Mouse (Mus musculus): Measurements from ENCODE around the gene Mef2b. TPM values are rescaled to one million over a fixed set of nuclear protein-coding genes. Genes with fewer than 3 reads are reported as not detected.

Mef2b gene
- 5.2 TPM for total RNA-seq (2023)

DNA sequence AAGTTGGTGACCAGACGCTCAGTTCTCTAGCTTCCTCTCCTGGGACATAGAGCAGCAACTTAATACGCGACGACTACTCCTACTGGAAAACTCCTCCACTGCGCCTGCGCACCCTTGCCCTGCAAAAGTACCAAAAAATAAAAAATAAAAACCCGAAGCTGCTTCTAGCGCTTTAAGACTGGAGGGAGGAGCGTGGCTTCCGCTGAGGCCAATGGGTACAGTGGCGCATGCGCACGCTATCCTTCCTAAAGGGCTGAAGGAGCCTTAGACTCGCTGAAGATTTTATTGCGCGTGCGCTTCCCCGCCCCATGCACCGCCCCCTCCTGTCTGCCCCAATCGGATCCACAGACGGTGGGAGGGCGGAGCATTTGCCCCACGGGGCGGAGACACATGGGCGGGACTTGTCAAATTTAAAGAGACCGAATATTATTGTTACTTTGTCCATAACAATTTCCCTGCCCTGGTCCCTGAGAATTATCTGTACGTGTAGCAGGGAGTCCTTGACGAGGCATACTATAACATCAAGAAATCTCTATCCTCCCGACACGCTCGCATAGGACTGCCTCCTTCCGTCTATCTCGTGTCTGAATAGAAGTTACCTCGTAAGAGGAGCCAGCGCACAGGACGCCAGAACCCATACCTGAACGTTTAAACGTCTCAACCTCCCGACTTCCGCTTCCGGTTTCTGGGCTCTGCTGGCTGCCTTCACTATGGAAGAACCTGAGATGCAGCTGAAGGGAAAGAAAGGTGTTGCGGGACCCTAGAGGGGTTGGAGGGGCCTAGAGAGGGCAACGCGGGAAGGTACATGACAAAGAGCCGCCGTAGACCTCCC lies at the start of gene Mef2b, which contains the start of the genes Rfxank and Borcs8:
Gene Mef2b, plus strand, starts transcription at position 686 of the 832 bp plus-strand sequence.
Gene Rfxank, minus strand, starts transcription at position 129 of the 832 bp plus-strand sequence.
Gene Borcs8, plus strand, starts transcription at position 474 of the 832 bp plus-strand sequence.

DNA sequence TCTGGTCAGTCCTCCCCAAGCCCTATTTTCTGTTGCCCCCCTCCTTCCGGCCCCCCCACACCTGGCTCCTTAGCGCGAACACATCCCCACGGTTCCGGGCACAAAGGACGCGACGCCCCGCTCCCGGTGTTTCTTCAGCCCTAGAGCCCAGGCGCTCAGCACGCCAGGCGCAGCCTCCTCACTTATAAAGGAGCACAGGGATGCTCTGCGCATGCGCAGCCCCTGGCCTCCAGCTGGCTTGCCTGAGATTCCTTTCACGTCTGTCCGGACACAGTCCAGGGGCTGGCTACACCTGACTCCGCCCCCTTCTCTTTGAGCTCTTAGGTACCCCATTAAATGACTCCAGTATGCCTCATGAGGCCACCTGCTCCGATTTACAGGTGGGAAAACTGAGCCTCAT lies 18.8 kb upstream of the Mef2b start, which contains the start of gene Ncan:
Gene Ncan, minus strand, starts transcription at position 207 of the 400 bp plus-strand sequence.

DNA sequence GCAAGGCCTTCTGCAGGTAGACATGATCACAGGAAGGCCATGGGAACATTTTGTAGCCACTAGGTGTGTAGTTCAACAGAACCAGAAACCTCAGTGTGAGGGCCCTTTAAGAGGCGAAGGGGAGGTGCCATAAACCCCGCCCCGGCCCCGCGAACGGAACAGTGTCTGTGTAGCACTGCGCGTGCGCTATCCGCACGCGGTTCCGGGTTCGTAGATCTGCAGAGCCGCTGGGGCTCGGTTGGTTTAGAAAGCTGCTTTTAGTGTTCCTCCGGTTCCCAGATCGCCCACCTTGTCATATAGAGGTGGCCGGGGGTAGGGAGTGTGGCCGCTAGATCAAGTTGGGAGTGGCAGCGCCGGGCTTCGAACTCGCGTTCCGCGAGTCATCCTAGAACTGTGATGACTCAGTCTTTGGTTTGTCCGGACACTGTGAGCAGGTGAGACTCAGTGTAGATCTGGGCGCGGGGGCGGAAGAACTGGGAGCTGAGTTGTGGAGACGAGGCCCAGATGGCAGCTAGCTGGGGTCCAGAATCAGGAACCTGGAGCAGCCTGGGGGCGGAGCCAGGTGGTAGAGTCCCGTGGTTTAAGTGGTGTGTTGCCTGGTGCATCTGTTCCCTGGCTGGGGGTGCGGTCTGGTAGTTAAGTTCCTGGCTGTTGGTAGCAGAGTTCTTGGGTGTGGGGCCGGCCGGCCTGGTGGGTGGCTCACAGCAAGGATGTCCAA lies 8.2 kb upstream of the Mef2b start, which contains the start of gene Nr2c2ap:
Gene Nr2c2ap, plus strand, starts transcription at position 168 of the 718 bp plus-strand sequence.

DNA sequence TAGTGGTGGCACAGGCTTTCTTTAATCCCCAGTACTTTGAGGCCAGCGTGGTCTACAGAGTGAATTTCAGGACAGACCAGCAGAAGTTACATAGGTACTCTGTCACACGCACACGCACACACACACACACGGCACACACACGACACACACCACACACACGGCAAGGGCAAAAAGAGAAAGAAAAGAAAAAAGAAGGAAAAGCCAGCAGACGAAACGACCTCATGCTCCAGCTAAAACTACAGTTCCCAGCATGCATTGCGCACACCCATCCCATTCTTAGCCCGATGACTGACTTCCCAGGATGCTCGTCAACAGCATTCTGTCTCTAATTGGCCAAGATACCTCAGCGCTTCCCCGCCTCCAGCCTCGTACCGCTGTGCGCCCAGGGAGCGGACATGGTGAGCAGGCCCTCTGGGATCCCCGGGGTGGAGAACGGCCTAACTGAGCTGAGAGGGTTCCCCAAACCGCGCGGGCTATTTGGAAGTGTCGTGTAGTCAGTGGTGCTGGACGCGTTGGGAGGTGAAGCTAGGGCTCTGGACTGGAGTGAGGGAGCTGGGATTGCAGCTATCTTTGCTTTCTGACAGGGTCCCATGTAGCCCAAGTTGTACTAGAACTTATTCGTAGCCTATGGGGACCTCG lies 32.7 kb downstream of the Mef2b start, which contains the start of gene Tmem161a:
Gene Tmem161a, plus strand, starts transcription at position 314 of the 639 bp plus-strand sequence.

DNA sequence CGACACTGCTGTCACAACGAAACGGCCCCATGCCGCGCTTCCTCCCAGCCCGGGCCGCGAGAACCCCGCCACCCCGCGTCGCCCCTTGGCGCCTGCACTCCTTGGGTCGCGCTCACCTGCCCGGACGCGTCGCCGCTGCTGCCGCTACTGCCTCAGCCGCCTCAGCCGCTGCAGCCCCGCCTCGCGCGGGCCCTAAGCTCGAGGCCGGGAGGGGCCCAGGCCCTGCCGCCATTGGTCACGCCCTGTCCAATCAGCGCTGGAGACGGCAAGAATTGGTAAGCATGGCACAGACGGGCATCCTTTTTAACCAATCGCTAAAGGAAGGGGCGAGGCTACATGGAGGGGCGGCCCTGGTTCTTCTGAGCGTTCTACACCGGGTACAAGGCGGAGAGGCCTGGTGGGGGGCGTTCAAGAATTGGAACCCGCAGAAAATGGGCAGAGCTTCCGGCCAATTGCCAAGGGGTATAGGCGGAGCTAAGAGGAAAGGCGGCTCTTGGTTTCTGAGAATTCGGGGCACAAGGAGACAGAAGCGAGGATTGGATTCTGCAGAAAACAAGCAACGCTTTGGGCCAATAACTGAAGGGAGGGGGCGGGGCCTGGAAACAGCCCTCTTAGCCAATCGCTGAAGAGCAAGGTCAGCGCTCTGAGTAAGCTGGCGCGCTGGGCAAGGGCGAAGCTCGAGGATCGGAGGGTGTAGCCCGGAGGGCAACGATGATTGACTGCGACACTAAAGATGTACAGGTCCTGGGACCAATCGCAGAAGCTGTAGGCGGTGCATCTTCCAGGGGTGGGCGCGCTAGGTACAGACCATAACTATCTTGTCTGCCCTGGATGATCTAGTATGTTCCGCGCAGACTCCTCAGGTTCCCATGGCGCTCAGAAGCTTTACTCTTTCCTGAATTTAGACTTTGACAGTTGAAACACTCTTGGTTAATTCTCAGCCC lies 72.9 kb downstream of the Mef2b start, which contains the start of gene Slc25a42:
Gene Slc25a42, minus strand, starts transcription at position 194 of the 944 bp plus-strand sequence.

Other genes starting within 250 kb of the Mef2b start
- gene Tssk6, start 237.5 kb upstream of the Mef2b start, total RNA-seq (2023), result 0.89 TPM
- gene Ndufa13, start 237.2 kb upstream of the Mef2b start, total RNA-seq (2023), result 52.0 TPM
- gene Yjefn3, start 237.0 kb upstream of the Mef2b start, total RNA-seq (2023), result 2.8 TPM
- 90.5 TPM for gene Gatad2a, start 143.3 kb upstream of the Mef2b start, total RNA-seq (2023)
- gene Mau2, start 97.0 kb upstream of the Mef2b start, total RNA-seq (2023), result 137 TPM
- 50.6 TPM for gene Sugp1, start 96.9 kb upstream of the Mef2b start, total RNA-seq (2023)
- gene Tm6sf2, start 66.8 kb upstream of the Mef2b start, total RNA-seq (2023), result not detected
- gene Hapln4, start 56.3 kb upstream of the Mef2b start, total RNA-seq (2023), result not detected
- gene Ncan, start 18.8 kb upstream of the Mef2b start, total RNA-seq (2023), result not detected
- gene Nr2c2ap, start 8.4 kb upstream of the Mef2b start, total RNA-seq (2023), result 33.8 TPM
- 30.7 TPM for gene Rfxank, start 557 bp upstream of the Mef2b start, total RNA-seq (2023)
- gene Borcs8, start 212 bp upstream of the Mef2b start, total RNA-seq (2023), result 52.4 TPM
- gene Tmem161a, start 32.6 kb downstream of the Mef2b start, total RNA-seq (2023), result 55.5 TPM
- gene Slc25a42, start 72.6 kb downstream of the Mef2b start, total RNA-seq (2023), result 11.7 TPM
- 65.2 TPM for gene Sugp2, start 94.5 kb downstream of the Mef2b start, total RNA-seq (2023)
- gene Armc6, start 94.8 kb downstream of the Mef2b start, total RNA-seq (2023), result 12.2 TPM
- gene Homer3, start 143.1 kb downstream of the Mef2b start, total RNA-seq (2023), result 6.7 TPM
- gene Ddx49, start 162.8 kb downstream of the Mef2b start, total RNA-seq (2023), result 85.5 TPM
- 98.9 TPM for gene Cope, start 162.8 kb downstream of the Mef2b start, total RNA-seq (2023)
- not detected for gene Cers1, start 176.1 kb downstream of the Mef2b start, total RNA-seq (2023)
- gene Gdf1, start 190.1 kb downstream of the Mef2b start, total RNA-seq (2023), result not detected
- 89.0 TPM for gene Upf1, start 213.6 kb downstream of the Mef2b start, total RNA-seq (2023)
- 0.83 TPM for gene Comp, start 233.8 kb downstream of the Mef2b start, total RNA-seq (2023)

All from CD4-positive naive resting alpha-beta T cell, adult 57 days (primary cell).